ENCODE assay signal across 19 mouse cellular contexts in the genomic region with DNA sequence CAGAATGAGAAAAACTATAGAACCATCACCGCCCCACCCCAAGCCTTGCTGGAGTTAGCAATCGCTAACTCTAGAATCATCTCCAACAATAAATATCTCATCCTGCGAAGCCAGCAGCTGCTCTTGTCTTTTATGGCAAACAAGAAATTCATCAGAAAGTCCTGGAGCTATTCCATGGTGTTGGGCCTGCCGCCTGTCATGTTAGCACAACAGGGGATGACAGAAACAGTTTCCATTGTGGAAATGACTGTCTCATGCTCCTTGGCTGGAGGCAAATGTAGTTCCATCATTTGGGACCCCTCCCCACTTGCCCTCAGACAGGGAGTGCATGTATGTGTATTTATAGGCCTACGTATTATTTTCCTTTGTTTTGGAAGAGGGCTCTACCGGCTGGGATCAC. TPM values are rescaled to one million over a fixed set of nuclear protein-coding genes. Genes with fewer than 3 reads are reported as not detected.
DNase-seq lines count a peak whose midpoint lies in the region; ATAC-seq and TF ChIP-seq lines count a peak whose summit lies in the region.
"Had no signal": no experiment of that assay in that cellular context is flagged by ENCODE, and none has a peak within 500 bp of the region (broad histone marks: within the 10 kb centered on the region; RNA-seq: fewer than 3 reads in every experiment).

No protein-coding gene starts in this region.

- H3K4me3 ChIP-seq in kidney, embryonic 14.5 days (ENCODE audit: low read length) = no peak overlapping the region
- no peak overlapping the region for H3K4me3 ChIP-seq in midbrain, postnatal 0 days (ENCODE audit: low read depth, low read length)
- H3K4me3 ChIP-seq in midbrain, embryonic 14.5 days (replicated peaks; ENCODE audit: low read depth, low read length) = no peak overlapping the region
- no peak overlapping the region for H3K4me3 ChIP-seq in gastrocnemius, adult 2 months
- H3K4me3 ChIP-seq: forebrain, embryonic 15.5 days; hindbrain, embryonic 13.5 days; midbrain, embryonic 13.5 days had no signal

- intact Hi-C loops in gastrocnemius, adult 2 months (cut with DNase I) = no loop called here

- no peak for TF ChIP-seq CTCF in midbrain, postnatal 0 days (IDR thresholded peaks at IDR 0.05)
- no peak for TF ChIP-seq CTCF in gastrocnemius, adult 2 months (IDR thresholded peaks at IDR 0.05)

- H3K36me3 ChIP-seq in kidney, embryonic 14.5 days (ENCODE audit: control insufficient read depth, insufficient read depth, low read length) = peaks cover 3% of the 10 kb centered on the region; the same call in 1 of the 2 replicates
- no peaks in the 10 kb centered on the region for H3K36me3 ChIP-seq in midbrain, postnatal 0 days (ENCODE audit: insufficient read depth, low read length)
- H3K36me3 ChIP-seq in midbrain, embryonic 14.5 days (ENCODE audit: control insufficient read depth, insufficient read depth, low read length) = 0 out of 2 replicates have a peak, but pooled peaks cover 2% of the 10 kb centered on the region
- H3K36me3 ChIP-seq: forebrain, embryonic 15.5 days had no signal

- no peaks in the 10 kb centered on the region for H3K27me3 ChIP-seq in kidney, embryonic 14.5 days (ENCODE audit: control insufficient read depth, insufficient read depth, low read length)
- no peaks in the 10 kb centered on the region for H3K27me3 ChIP-seq in midbrain, postnatal 0 days (ENCODE audit: insufficient read depth, low read length)
- no peaks in the 10 kb centered on the region for H3K27me3 ChIP-seq in midbrain, embryonic 14.5 days (ENCODE audit: control insufficient read depth, insufficient read depth, low read length)
- H3K27me3 ChIP-seq: forebrain, embryonic 15.5 days; hindbrain, embryonic 13.5 days; midbrain, embryonic 13.5 days had no signal

- H3K9ac ChIP-seq in kidney, embryonic 14.5 days (ENCODE audit: low read depth, low read length) = no peak overlapping the region
- H3K9ac ChIP-seq in midbrain, postnatal 0 days (replicated peaks; ENCODE audit: low read length, poor library complexity, severe bottlenecking) = no peak overlapping the region
- H3K9ac ChIP-seq in midbrain, embryonic 14.5 days (replicated peaks; ENCODE audit: low read length) = no peak overlapping the region
- H3K9ac ChIP-seq: forebrain, embryonic 15.5 days; hindbrain, embryonic 13.5 days; midbrain, embryonic 13.5 days had no signal

- DNase-seq in kidney, postnatal 10 days = no peak
- DNase-seq in midbrain, postnatal 0 days (ENCODE audit: low spot score) = peak; percentile 14
- no peak for DNase-seq in midbrain, embryonic 14.5 days
- peak; percentile 44 for DNase-seq in layer of hippocampus, adult 9-11 months
- no peak for DNase-seq in gastrocnemius, adult 2 months
- DNase-seq: cerebellum, adult 8-10 months had no signal

- 0 out of 2 replicates have a peak, but pooled peaks have one; percentile 7 for ATAC-seq in kidney, embryonic 14.5 days (ENCODE audit: low FRiP score, low TSS enrichment)
- no peak for ATAC-seq in midbrain, postnatal 0 days (ENCODE audit: low FRiP score)
- ATAC-seq in midbrain, embryonic 14.5 days (ENCODE audit: low FRiP score, low TSS enrichment) = no peak
- ATAC-seq in CD4-positive, CD25-positive, alpha-beta regulatory T cell, adult 4 months = no peak

- whole genome bisulfite sequencing in kidney, embryonic 14.5 days = 74% methylated on average over 6 of the region's 6 CpGs
- WGBS in midbrain, postnatal 0 days = 77% methylated on average over 6 of the region's 6 CpGs
- 83% methylated on average over 6 of the region's 6 CpGs for WGBS in midbrain, embryonic 14.5 days

- no peak overlapping the region for H3K27ac ChIP-seq in kidney, embryonic 14.5 days (ENCODE audit: low read depth, low read length)
- no peak overlapping the region for H3K27ac ChIP-seq in midbrain, postnatal 0 days (ENCODE audit: low read depth, low read length)
- H3K27ac ChIP-seq in midbrain, embryonic 14.5 days (replicated peaks; ENCODE audit: low read depth, low read length) = no peak overlapping the region
- no peak overlapping the region for H3K27ac ChIP-seq in gastrocnemius, adult 2 months
- H3K27ac ChIP-seq: forebrain, embryonic 15.5 days; hindbrain, embryonic 13.5 days; midbrain, embryonic 13.5 days had no signal

- no peaks in the 10 kb centered on the region for H3K9me3 ChIP-seq in kidney, embryonic 14.5 days (ENCODE audit: control insufficient read depth, low read length)
- H3K9me3 ChIP-seq in midbrain, postnatal 0 days (ENCODE audit: low read length) = no peaks in the 10 kb centered on the region
- H3K9me3 ChIP-seq in midbrain, embryonic 14.5 days (ENCODE audit: control insufficient read depth, low read length) = no peaks in the 10 kb centered on the region
- H3K9me3 ChIP-seq: forebrain, embryonic 15.5 days; hindbrain, embryonic 13.5 days; midbrain, embryonic 13.5 days had no signal

- no peak overlapping the region for H3K4me2 ChIP-seq in kidney, embryonic 14.5 days (replicated peaks; ENCODE audit: low read depth, low read length)
- no peak overlapping the region for H3K4me2 ChIP-seq in midbrain, postnatal 0 days (ENCODE audit: low read depth, low read length, poor library complexity, severe bottlenecking)
- no peak overlapping the region for H3K4me2 ChIP-seq in midbrain, embryonic 14.5 days (ENCODE audit: low read length)
- H3K4me2 ChIP-seq: forebrain, embryonic 15.5 days; hindbrain, embryonic 13.5 days; midbrain, embryonic 13.5 days had no signal

- H3K4me1 ChIP-seq in kidney, embryonic 14.5 days (ENCODE audit: control insufficient read depth, insufficient read depth, low read length) = no peaks in the 10 kb centered on the region
- no peaks in the 10 kb centered on the region for H3K4me1 ChIP-seq in midbrain, postnatal 0 days (ENCODE audit: insufficient read depth, low read length)
- no peaks in the 10 kb centered on the region for H3K4me1 ChIP-seq in midbrain, embryonic 14.5 days (ENCODE audit: control insufficient read depth, insufficient read depth, low read length)
- H3K4me1 ChIP-seq: forebrain, embryonic 15.5 days; hindbrain, embryonic 13.5 days; midbrain, embryonic 13.5 days had no signal

RNA-seq across cellular contexts. Expression of a gene that starts 22.5 kb away (rescaled TPM):
- polyA plus RNA-seq in kidney, embryonic 14.5 days (2014; fragmentation: Nextera tagmentation; extraction: Ambion mirVana) = not detected in 2 replicates
- not detected in 2 replicates for total RNA-seq in midbrain, postnatal 0 days (2014; rRNA removed)
- not detected in 2 replicates for polyA plus RNA-seq in midbrain, postnatal 0 days (2015; fragmentation: Nextera tagmentation; extraction: Ambion mirVana)
- polyA plus RNA-seq in midbrain, embryonic 14.5 days (2014; fragmentation: Nextera tagmentation; extraction: Ambion mirVana) = not detected in 2 replicates
- not detected for polyA plus RNA-seq in CD4-positive, CD25-positive, alpha-beta regulatory T cell, adult 4 months (2017; shearing (Covaris generic))
- total RNA-seq in gastrocnemius, adult 2 months (2021) = not detected
- total RNA-seq: gastrocnemius, postnatal 4 days; left cerebral cortex, adult 18-20 months had no signal
- polyA plus RNA-seq: embryonic facial prominence, embryonic 11.5 days; forebrain, embryonic 15.5 days; heart, embryonic 16.5 days; hindbrain, embryonic 13.5 days; kidney, embryonic 16.5 days; liver, embryonic 16.5 days; midbrain, embryonic 13.5 days; neural tube, embryonic 14.5 days; urinary bladder, adult 2 months had no signal

RNA-seq across cellular contexts. Expression of a gene that starts 38.9 kb away (rescaled TPM):
- not detected in 2 replicates for polyA plus RNA-seq in kidney, embryonic 14.5 days (2014; fragmentation: Nextera tagmentation; extraction: Ambion mirVana)
- total RNA-seq in midbrain, postnatal 0 days (2014; rRNA removed) = 3.7 TPM in 1 of 2 replicates, not detected in the other
- not detected in 2 replicates for polyA plus RNA-seq in midbrain, postnatal 0 days (2015; fragmentation: Nextera tagmentation; extraction: Ambion mirVana)
- not detected in 2 replicates for polyA plus RNA-seq in midbrain, embryonic 14.5 days (2014; fragmentation: Nextera tagmentation; extraction: Ambion mirVana)
- polyA plus RNA-seq in CD4-positive, CD25-positive, alpha-beta regulatory T cell, adult 4 months (2017; shearing (Covaris generic)) = not detected
- total RNA-seq in gastrocnemius, adult 2 months (2021) = not detected
- total RNA-seq: left cerebral cortex, adult 18-20 months had no signal
- polyA plus RNA-seq: embryonic facial prominence, embryonic 11.5 days; forebrain, embryonic 15.5 days; heart, embryonic 16.5 days; hindbrain, embryonic 13.5 days; kidney, embryonic 16.5 days; liver, embryonic 16.5 days; midbrain, embryonic 13.5 days; neural tube, embryonic 14.5 days; urinary bladder, adult 2 months had no signal

RNA-seq across cellular contexts. Expression of a gene that starts 41.6 kb away (rescaled TPM):
- 28.5 and 43.9 TPM in 2 replicates for polyA plus RNA-seq in kidney, embryonic 14.5 days (2014; fragmentation: Nextera tagmentation; extraction: Ambion mirVana)
- total RNA-seq in midbrain, postnatal 0 days (2014; rRNA removed) = 16.7 and 17.7 TPM in 2 replicates
- polyA plus RNA-seq in midbrain, postnatal 0 days (2015; fragmentation: Nextera tagmentation; extraction: Ambion mirVana) = 12.3 and 14.3 TPM in 2 replicates
- 5.0 and 8.5 TPM in 2 replicates for polyA plus RNA-seq in midbrain, embryonic 14.5 days (2014; fragmentation: Nextera tagmentation; extraction: Ambion mirVana)
- polyA plus RNA-seq in CD4-positive, CD25-positive, alpha-beta regulatory T cell, adult 4 months (2017; shearing (Covaris generic)) = 10 to 100 TPM; 26.6 to 31.7 TPM
- 10 to 100 TPM; 41.2 to 54.4 TPM for total RNA-seq in gastrocnemius, adult 2 months (2021)

RNA-seq across cellular contexts. Expression of a gene that starts 41.6 kb away (rescaled TPM):
- polyA plus RNA-seq in kidney, embryonic 14.5 days (2014; fragmentation: Nextera tagmentation; extraction: Ambion mirVana) = not detected in 2 replicates
- total RNA-seq in midbrain, postnatal 0 days (2014; rRNA removed) = not detected in 2 replicates
- not detected in 2 replicates for polyA plus RNA-seq in midbrain, postnatal 0 days (2015; fragmentation: Nextera tagmentation; extraction: Ambion mirVana)
- polyA plus RNA-seq in midbrain, embryonic 14.5 days (2014; fragmentation: Nextera tagmentation; extraction: Ambion mirVana) = not detected in 2 replicates
- under 1 TPM; 0.43 to 0.44 TPM for polyA plus RNA-seq in CD4-positive, CD25-positive, alpha-beta regulatory T cell, adult 4 months (2017; shearing (Covaris generic))
- total RNA-seq in gastrocnemius, adult 2 months (2021) = not detected
- total RNA-seq: gastrocnemius, postnatal 4 days; left cerebral cortex, adult 18-20 months had no signal
- polyA plus RNA-seq: embryonic facial prominence, embryonic 11.5 days; forebrain, embryonic 15.5 days; hindbrain, embryonic 13.5 days; kidney, embryonic 16.5 days; midbrain, embryonic 13.5 days; neural tube, embryonic 14.5 days; urinary bladder, adult 2 months had no signal

Comparison
In these comparisons a context has a peak if more than half of its experiments do, and no peak if none do; other contexts are left out.
1. DNase-seq: peak in midbrain, postnatal 0 days (single experiment) and layer of hippocampus, adult 9-11 months (single experiment); none in kidney, postnatal 10 days (single experiment), midbrain, embryonic 14.5 days (single experiment) and gastrocnemius, adult 2 months (single experiment).